Mouse (Mus musculus): Measurements from ENCODE around the gene Zfp574.

- no peak for TF ChIP-seq POLR2A (IDR thresholded peaks at IDR 0.05; ENCODE audit: low read depth, low read length)
- no peak for TF ChIP-seq CTCF (conservative IDR thresholded peaks at IDR 0.05; ENCODE audit: insufficient read depth, insufficient read length, low read depth, low read length)
Observed at GRCm38 (mm10) chr7:25132318-25132960, 60.1 kb downstream of the Zfp574 start.
